In genomic region chr17:65571866-65572265, GRCm38 (mm10) we compare ENCODE assay signal across 15 mouse cellular contexts. TPM values are rescaled to one million over a fixed set of nuclear protein-coding genes. Genes with fewer than 3 reads are reported as not detected.
DNase-seq lines count a peak whose midpoint lies in the region; ATAC-seq lines count a peak whose summit lies in the region.
"Had no signal": no experiment of that assay in that cellular context is flagged by ENCODE, and none has a peak within 500 bp of the region (broad histone marks: within the 10 kb centered on the region; RNA-seq: fewer than 3 reads in every experiment).

No protein-coding gene starts in this region.

- 84% methylated on average over 9 of the region's 9 CpGs for WGBS in kidney, embryonic 16.5 days

- H3K9me3 ChIP-seq in kidney, embryonic 16.5 days (ENCODE audit: low read length): no peaks in the 10 kb centered on the region
- H3K9me3 ChIP-seq: intestine, embryonic 15.5 days; limb, embryonic 15.5 days; megakaryocyte, embryonic 14.5 days; neural tube, embryonic 13.5 days had no signal

- peak; percentile 31 for DNase-seq in kidney, adult 11 months
- DNase-seq in adrenal gland, postnatal 10 days: peak; percentile 61
- DNase-seq in cerebellum, postnatal 14 days: peak; percentile 39 to 46
- DNase-seq in heart, postnatal 10 days: peak; percentile 63 to 69
- DNase-seq in ovary, postnatal 14 days (ENCODE audit: low spot score): no peak
- DNase-seq: gastrocnemius, postnatal 10 days had no signal

- H3K9ac ChIP-seq in kidney, embryonic 16.5 days (replicated peaks; ENCODE audit: low read length): no peak overlapping the region
- H3K9ac ChIP-seq: intestine, embryonic 15.5 days; limb, embryonic 15.5 days; neural tube, embryonic 13.5 days had no signal

- no peak for ATAC-seq in kidney, embryonic 16.5 days (ENCODE audit: low FRiP score, low TSS enrichment)
- no peak for ATAC-seq in megakaryocyte progenitor cell, adult 5-6 weeks (replicated peaks; ENCODE audit: poor library complexity)
- ATAC-seq: intestine, embryonic 15.5 days had no signal

- no peaks in the 10 kb centered on the region for H3K36me3 ChIP-seq in kidney, embryonic 16.5 days (ENCODE audit: insufficient read depth, low read length)
- H3K36me3 ChIP-seq: intestine, embryonic 15.5 days; limb, embryonic 15.5 days; neural tube, embryonic 13.5 days had no signal

- H3K27ac ChIP-seq in kidney, embryonic 16.5 days (ENCODE audit: low read length): no peak overlapping the region
- H3K27ac ChIP-seq: intestine, embryonic 15.5 days; limb, embryonic 15.5 days; neural tube, embryonic 13.5 days had no signal

- H3K4me3 ChIP-seq in kidney, embryonic 16.5 days (ENCODE audit: low read length): no peak overlapping the region
- H3K4me3 ChIP-seq: erythroblast, embryonic 14.5 days; intestine, embryonic 15.5 days; limb, embryonic 15.5 days; megakaryocyte, embryonic 14.5 days; neural tube, embryonic 13.5 days had no signal

- intact Hi-C loops in heart, postnatal 10 days (cut with DNase I): no loop called here

- H3K27me3 ChIP-seq in kidney, embryonic 16.5 days (ENCODE audit: insufficient read depth, low read length): no peaks in the 10 kb centered on the region
- H3K27me3 ChIP-seq: intestine, embryonic 15.5 days; limb, embryonic 15.5 days; megakaryocyte, embryonic 14.5 days; neural tube, embryonic 13.5 days had no signal

- H3K4me2 ChIP-seq in kidney, embryonic 16.5 days (replicated peaks; ENCODE audit: low read depth, low read length): no peak overlapping the region
- H3K4me2 ChIP-seq: intestine, embryonic 15.5 days; limb, embryonic 15.5 days; neural tube, embryonic 13.5 days had no signal

- no peaks in the 10 kb centered on the region for H3K4me1 ChIP-seq in kidney, embryonic 16.5 days (ENCODE audit: insufficient read depth, low read length)
- H3K4me1 ChIP-seq: intestine, embryonic 15.5 days; limb, embryonic 15.5 days; neural tube, embryonic 13.5 days had no signal

RNA-seq across cellular contexts. Expression of gene Tmem232, which starts 31.3 kb away (rescaled TPM):
- 0.07 TPM in 1 of 2 replicates, not detected in the other for polyA plus RNA-seq in kidney, embryonic 16.5 days (2015; fragmentation: Nextera tagmentation; extraction: Ambion mirVana)
- under 1 TPM in 1 of 2 experiments, not detected in 1; 0.15 TPM for total RNA-seq in adrenal gland, postnatal 10 days (2021)
- under 1 TPM in 1 of 2 experiments, not detected in 1; 0.27 TPM for total RNA-seq in heart, postnatal 10 days (2021)
- not detected in 2 replicates for total RNA-seq in megakaryocyte progenitor cell, adult 5-6 weeks (2015)
- not detected in 2 replicates for total RNA-seq in megakaryocyte progenitor cell, adult 5-6 weeks (2017)
- total RNA-seq: common myeloid progenitor, adult 5-6 weeks had no signal
- polyA plus RNA-seq: erythroblast, embryonic 14.5 days; intestine, embryonic 15.5 days; small intestine, adult 2 months had no signal

RNA-seq across cellular contexts. Expression of gene Vapa, which starts 41.5 kb away (rescaled TPM):
- polyA plus RNA-seq in kidney, embryonic 16.5 days (2015; fragmentation: Nextera tagmentation; extraction: Ambion mirVana): 160 and 165 TPM in 2 replicates
- total RNA-seq in adrenal gland, postnatal 10 days (2021): 100 to 1,000 TPM; 108 to 115 TPM
- 100 to 1,000 TPM; 106 to 111 TPM for total RNA-seq in heart, postnatal 10 days (2021)
- total RNA-seq in megakaryocyte progenitor cell, adult 5-6 weeks (2015): 195 and 214 TPM in 2 replicates
- total RNA-seq in megakaryocyte progenitor cell, adult 5-6 weeks (2017): 141 and 147 TPM in 2 replicates
